Mouse (Mus musculus) 3T3-L1 (cell line): ENCODE results near the gene Stxbp3.
A peak's percentile ranks its signal among the peaks of the same experiment; 100 is the strongest.
"Not testable (repeated sequence)": the region's sequence is repeated elsewhere in the genome, so short reads cannot be mapped to it uniquely, and the experiment has no call there.

ENCODE experiments used
- DNase-seq: peaks from one replicate; pipeline ENCODE4 v3.0.0-alpha.2; 2015; ENCODE audit warnings: low read depth, low spot score

Gene Stxbp3

DNA sequence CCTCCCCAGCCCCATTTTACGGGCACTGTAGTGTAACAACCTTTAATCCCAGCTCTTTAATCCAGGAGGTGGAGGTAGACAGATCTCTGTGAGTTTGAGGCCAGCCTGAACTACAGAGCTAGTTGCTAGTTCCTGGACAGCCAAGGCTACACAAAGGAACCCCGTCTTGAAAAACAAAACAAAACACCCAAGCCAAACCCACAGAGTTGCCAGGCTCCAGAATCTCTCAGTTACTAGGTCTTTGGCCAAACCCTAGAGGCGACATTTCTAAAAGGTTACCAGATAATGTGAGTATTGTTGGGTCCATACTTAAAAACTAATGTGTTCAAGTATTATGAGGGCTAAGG, 16.8 kb upstream of the Stxbp3 start:
- peak; percentile 45 for DNase-seq

DNA sequence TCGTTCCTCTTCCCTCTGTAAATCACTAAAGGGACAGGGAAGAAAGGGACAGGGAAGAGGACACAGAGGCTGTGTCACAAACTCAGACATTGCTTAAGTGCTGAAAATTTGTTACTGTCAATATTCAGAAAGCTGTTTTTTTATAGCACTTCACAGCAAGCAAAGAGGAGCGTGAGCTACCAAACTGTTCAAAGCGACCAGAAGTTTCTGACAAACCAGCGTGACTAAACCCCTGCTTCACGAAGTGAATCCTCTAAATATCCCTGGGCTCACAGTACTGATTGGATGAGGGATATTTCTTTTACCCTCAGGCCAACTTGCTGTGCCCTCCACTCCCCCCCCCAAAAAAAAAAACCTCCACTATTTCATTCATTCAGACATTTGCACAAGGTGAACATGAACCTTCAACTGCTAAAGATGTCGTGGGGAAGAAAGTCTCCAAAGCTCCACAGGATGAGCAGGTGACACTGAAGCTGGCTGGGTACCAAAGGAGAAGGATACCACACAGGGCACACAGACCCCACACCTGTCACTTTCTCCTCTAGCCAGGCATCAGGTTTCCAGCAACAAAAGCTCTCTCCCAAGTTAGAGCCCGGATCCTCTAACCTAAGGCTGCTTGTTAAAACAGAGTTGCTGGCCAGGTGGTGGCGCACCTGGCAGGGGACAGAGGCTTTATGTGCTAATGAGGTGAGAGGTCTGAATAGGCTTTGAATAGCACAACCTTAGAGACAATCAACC, 16.2 kb upstream of the Stxbp3 start:
- DNase-seq, result peak; percentile 24

DNA sequence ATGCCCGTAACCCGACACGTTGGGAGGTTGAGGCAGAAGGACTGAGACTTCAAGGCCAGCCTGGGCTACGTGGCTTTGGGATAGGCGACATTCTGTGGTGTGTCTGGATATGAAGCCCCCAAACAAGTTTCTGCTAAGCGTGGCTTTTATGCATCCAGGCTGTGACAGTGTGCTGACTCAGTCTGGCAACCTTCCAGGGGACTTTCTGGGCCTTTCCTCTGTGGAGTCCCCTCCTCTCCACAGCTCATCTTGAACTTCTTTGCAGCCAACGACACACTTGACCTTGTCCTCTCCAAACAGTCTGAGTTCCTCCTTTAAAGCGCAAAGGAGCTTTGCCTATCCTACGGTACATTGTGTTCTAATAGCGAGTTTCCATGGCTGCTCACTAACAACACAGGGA, 15.5 kb upstream of the Stxbp3 start:
- DNase-seq, result peak; percentile 94

DNA sequence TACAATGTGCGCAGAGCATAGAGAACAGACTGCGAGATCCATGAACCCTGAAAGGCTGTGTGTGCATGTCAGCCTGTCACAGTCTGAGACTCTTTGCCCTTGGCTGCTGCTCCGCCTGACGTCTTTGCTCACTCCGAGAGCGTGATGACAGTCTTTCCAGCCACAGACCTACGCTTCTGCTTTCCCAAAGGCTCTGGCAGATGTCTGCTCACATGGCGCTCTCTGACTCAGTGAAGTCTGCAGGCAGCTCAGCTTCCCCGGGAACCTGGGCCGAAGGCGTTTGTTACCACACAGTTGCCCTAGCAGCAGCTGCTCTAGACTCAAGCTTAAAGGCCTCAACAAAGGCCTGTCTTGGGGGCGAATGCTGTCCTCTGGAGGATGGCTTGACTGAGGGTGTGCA, 15.0 kb upstream of the Stxbp3 start:
- DNase-seq, result peak; percentile 95

DNA sequence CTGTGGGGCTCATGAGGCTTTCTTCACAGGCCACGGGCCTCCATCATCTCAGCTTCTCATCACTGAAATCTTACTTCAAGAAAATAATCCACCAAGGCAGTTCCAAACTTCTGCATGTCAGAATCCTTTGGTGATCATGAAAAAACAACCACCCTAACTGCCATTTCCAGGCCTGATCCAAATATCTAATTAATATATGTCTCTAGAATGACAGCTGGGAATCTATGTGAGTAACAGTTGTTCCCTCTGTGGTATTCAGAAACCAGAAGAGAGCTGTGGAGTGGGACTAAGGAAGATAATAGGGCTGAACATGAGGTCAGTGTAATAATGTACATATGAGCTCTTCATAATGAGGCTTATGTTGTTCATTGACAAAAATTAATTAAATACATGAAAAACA, 12.9 kb upstream of the Stxbp3 start:
- DNase-seq, result no peak

DNA sequence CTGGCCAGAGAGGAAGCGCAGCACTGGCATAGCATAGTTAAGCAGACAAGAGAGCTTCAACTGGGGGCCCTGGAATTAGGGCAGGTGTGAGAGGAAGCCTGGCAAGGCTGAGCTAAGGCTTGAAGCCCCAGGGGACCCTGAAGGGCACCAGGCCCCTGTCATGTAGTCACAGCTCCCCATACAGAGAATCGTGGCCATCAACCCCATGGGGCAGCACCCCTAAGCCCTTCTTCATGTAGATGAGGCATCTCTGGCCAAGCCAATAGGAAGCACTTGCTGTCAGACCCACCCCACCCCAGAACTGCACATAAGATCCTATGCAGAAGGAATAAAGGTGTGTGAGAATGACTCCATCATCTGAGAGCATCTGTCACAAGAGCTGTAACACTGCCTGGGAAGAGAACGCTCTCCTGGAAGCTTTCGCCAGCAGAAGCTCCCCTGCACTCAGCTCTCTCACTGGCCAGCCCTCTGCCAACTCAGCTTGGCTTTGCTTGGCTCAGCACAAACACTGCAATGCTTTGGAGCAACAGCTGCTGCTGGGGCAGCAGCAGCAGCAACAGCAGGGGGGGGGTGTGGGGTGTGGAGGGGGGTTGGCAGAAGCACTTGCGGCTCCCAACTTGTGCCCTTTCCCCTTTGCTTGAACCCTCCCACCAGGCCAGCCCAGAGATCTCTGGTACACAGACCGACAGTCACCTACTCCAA, 11.8 kb upstream of the Stxbp3 start:
- peak; percentile 32 for DNase-seq

DNA sequence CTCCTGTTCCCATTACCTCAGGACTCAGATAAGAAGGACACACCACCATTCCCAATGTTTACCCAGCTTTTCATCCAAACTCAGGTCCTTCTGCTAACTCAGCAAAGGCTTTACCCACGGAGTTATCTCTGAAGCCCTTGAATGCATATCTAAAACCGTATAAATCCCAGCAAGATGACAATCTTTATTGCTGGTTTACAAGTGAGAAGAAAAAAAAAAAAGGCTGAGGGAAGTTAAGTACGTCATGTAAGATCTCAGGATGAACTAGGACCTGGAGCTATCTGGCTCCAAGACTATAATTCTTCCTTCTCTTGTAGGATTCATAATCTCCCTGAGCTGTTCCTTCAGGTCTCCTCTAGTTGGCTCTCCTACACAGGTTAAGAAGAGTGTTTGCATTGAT, 11.2 kb upstream of the Stxbp3 start:
- DNase-seq, result peak; percentile 35

DNA sequence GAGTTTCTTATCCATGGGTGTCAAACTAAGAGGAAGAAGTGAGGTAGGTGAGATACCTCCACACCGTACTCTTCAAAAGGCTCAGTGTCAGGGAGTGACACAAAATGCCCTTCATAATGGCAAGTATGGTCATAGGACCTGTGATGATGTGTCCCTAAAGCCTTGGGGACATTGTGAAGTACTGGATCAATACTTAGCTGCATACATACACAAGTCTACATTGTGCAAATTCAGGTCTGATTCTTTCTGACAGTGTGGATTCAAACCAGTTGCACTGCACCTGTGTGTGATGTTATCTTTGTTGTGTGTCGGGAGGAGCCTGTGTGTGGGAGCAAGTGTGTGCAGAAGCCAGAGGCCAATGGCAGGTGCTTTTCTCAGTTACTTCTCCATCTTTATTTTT, 10.7 kb upstream of the Stxbp3 start:
- DNase-seq, result no peak

DNA sequence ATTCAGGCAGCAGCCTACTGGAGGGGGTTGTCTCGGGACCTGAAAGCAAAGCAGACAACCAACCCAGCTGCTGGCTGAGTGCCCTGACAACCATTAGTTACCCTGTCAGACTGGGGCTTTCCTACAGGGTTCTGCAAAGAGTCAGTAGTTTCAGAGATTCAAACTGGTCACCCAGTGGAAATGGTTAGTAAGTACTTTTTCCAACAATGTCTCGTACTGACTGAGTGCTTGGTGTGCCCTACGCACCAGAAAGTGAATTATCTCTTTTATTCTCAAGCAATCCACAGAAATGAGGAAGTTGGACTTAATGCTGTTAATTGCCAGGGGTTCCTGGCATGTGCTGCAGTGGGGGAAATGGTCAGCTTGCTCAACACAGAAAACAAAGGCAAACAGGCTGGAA, 10.2 kb upstream of the Stxbp3 start:
- DNase-seq, result peak; percentile 93

DNA sequence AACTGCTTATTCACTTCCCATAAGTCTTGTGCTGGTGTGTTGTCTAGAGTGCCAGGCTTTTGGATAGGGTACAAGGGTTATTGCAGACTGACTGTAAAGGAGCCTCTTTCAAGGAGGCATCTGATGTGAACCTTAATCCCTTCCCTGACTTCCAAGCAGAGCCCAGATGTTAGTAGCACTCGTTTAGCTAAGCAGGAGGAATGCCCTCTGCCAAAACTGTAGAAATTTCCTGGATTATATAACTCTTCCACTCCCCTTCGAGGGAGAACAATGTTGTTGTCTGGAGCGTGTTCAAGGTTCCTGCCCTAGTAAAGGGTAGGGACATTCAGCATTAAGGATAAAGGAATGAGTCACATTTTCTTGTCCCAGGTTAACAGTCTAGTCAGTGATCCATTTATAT, 6.3 kb upstream of the Stxbp3 start:
- DNase-seq, result no peak

DNA sequence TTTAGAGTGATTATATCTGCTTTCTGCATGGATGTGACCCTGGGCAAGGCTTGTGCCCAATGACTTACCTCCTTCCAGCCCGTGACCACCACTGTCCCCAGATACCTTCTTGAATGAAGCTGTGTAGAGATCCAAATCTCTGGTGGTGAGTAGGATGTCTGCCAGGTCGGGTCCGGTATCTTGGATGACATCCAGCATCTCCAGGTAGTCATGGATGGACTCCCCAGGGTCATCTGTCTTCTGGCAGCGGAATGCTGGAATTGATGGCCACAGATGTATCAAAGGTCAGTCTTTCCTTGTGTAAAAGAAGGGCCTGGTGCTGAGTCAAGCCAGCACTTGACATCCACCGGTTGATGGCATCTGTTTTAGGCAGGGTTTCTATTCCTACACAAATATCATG, 4.2 kb upstream of the Stxbp3 start:
- DNase-seq, result no peak

DNA sequence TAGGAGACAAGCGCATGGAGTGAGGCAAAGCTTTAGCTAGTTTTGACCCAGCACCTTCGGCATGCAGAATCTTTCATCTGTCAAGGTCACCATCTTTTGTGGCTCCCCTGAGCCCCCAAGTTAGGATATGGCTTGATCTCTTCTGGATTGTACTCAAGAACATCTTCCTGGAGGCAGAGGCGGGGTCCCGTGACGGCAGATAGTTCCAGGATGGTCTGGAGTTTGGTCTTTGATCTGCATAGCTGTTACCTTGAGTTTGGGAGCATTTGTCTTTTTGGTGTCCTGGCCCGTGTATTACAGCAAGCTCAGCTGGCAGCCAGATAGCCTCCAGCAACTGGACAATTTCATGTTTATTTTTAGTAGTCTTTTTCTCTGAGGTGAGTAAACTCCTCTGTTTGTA, 3.7 kb upstream of the Stxbp3 start:
- no peak for DNase-seq

DNA sequence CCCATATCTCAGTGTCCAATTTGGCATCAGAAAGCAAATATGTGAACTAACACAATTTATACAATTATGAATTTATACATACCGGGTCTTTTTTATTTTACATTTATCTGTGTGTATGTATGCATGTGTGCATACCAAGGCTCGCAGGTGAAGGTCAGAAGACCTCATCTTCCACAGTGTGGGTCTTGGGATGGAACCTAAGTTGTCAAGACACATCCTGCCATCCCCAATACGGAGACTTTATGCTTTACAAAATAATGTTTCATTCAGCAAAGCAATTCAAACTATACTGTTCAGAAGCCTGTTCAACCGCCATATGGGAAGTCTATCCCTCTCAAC, 359 bp upstream of the Stxbp3 start:
- DNase-seq, result no peak

DNA sequence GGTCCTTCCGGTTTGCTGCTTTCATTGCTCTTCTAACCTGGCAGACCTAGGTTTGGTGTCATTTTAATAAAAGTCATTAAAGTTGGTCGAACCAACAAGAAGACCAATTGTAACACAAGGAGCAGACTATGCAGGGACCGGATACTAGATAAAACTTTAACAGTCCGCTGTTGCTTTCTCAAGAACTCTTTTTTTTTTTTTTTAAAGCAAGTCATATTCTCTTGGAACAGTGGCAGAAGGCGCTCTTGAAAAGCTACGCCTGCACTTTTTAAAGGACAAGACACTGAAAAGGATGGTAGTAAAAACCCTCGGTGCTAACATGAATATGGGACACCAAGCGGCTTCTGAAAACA, 703 bp downstream of the Stxbp3 start:
- DNase-seq, result no peak

DNA sequence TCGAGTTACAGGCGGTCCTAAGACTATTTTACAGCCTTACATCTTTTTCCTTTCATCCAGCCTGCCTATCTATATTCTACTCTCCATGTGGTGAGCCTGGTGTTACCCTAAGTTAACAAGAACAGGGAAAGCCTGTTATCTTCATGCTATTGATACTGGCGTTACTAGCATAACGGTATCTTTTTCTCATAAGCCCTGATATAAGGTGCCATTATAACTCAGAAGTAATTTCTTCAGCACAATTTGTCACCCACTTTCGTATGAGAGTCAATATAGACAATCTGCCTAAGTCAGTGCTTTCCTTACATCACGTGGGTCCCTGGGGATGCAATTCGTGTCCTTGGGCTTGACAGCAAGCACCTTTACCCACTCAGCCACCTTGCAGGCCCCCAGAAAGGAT, 1.3 kb downstream of the Stxbp3 start:
- DNase-seq, result no peak

DNA sequence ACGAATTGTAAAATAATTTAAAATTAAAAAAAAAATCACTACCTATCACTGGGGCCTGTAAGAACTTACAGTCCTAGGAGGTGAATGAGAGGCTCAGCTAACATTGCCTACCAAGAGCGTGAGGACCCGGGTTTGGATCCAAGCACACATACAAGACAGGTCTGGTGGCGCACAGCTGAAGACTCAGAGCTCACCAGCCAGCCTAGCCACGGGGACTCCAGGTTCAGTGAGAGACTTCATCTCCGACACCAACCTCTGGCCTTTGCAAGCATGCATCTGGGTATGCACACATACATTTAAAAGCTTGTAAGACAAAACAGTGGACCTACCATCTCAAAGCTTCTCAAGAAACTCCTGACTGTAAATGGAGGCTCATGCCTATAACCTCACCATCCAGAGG, 3.4 kb downstream of the Stxbp3 start:
- DNase-seq, result no peak

DNA sequence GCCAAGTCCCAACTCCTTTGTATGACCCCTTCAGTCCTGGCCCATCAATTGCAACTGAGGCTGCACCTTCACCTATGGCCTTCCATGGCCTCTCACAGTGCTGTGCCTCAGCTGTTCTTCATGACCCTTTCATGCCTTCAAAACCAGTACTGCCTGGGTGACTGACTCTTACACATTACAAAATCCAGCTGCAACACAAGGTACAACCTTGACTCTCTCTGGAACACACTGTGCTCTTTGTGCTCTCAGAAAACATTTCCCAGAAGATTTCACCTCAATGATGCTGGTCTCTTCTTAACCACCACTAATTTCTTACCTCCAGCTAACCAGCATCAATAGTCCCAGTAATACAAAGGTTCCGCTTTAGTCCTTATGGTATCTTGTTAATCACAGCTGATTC, 6.6 kb downstream of the Stxbp3 start:
- not testable (repeated sequence) for DNase-seq

DNA sequence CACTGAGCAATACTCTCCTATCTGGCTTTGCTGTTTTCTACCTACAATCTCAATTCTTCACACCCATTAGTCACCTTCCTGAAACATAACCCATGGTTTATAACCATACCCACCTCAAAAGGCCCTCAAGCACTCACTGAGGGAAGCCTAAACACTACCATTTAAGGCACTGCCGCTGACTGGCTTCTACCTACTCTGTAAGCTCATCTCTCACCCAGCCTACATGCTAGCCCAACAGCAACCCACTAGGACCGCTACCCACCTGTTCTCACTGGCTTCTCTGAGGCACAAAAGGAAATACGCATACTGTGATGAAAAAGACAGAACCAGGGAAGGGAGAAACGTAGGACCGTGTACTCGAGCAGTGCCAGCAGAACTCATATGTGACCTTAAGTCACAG, 8.6 kb downstream of the Stxbp3 start:
- DNase-seq, result no peak

DNA sequence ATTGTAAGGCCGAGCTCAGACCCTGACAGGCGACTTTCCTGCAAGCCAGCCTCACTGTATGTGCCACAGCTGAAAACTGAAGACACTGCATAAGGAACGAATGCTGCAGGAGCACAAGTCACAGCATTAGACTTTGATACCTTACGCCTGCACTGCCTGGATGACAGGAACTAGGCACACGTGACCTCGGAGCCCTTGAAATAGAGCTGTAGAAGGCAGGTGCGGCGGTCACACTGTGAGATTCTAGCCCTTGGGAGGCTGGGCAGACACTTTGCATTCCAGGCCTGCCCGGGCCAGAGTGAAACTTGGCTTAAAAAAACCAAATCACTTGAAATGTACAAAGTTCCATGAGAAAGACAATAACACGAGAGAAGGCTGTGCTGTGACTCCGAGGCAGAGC, 9.8 kb downstream of the Stxbp3 start:
- DNase-seq, result no peak

DNA sequence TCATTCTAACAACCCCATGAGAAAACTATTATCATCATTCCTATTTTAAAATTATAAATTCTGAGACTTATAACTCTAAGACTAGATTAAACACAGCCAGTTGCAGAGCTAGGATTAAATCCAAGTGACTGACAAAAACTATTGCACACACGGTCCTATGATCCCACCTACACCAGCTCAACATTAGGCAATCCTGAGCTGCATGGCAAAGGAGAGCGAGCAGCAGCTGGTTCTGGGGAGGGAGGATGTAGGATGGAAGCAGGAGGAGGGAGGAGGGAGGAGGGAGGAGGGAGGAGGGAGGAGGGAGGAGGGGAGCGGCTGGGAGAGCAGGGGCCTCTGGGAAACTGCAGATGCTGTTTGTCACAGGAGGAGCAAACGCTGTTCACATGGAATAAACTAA, 24.7 kb downstream of the Stxbp3 start:
- DNase-seq, result no peak

DNA sequence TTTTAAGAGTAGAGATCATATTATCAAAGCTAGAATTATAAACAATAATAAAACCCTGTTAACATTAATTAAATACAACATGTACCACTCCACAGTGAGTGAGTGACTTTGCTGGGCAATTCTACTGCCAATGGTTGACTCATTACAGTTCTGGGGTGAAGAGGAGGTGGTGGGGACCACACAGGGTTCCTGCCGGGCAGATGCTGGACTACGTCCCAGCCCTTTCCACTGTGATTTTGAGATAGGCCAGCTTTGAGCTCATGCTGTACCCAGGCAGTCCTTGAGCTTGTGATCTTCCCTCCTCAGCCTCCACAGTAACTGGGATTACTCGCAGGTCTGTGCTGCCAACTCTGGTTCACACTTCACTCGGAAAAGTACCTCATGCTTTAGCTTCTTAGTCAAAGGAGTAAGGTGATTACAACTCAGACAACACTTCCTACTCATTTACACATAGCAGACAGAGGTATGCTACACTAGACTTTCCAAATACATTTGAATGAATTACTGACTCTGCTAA, 29.5 kb downstream of the Stxbp3 start:
- DNase-seq, result no peak

DNA sequence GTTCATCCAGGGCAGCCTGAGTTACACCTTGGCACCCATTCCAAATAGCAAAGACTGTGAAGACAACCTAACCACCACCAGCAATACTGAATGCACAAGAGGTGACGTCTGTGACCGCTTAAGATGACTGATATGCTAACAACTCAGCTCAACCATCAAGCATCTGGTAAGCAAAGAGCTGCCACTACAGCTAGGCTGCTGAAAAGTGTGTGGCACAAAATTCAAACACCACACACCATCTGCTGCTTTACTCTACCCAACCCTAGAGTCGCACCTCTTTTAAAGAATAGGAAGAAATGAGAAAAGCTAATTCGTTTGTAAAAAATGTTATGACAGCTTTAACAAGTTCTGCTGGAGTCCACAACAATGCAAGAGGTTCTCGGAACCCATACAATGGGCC, 34.7 kb downstream of the Stxbp3 start:
- DNase-seq, result no peak

DNA sequence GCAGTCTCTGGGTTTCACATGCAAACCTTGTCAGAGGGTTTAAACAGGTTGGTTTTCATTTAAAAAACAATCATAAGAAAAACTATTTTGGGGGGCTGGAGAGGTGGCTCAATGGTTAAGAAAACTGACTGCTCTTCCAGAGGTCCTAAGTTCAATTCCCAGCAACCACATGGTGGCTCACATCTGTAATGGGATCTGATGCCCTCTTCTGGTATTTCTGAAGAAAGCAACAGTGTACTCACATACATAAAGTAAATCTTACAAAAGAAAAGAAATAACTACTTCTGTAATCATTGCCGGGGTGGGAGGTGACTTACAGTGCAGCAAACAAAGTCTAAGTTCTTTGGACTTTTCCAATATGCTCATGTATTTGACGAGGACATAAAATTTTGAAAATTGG, 42.0 kb downstream of the Stxbp3 start:
- peak; percentile 38 for DNase-seq

DNA sequence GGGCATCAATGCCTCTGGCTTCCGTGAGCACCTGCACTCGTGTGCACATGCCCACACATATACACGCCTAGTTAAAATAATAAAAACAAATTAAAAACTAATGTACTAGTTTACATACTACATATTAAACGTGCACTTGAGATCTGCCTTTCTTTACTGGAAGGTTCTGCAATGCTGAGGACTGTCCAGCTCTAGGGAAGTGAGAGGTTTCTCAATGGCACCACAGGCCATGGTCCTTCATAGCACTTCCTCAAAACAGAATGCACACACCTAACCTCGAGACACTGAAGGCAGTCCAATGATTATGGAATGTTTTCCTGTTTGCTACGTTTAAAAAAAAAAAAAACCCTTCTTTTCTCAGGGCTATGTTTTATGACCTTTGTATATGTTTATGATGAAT, 42.6 kb downstream of the Stxbp3 start:
- no peak for DNase-seq
